Mouse (Mus musculus) CH12.LX (cell line): ENCODE measurements around the gene Mettl7a2. TPM values are rescaled to one million over a fixed set of nuclear protein-coding genes. Genes with fewer than 3 reads are reported as not detected.
A peak's percentile ranks its signal among the peaks of the same experiment; 100 is the strongest.
"Not testable (repeated sequence)": the region's sequence is repeated elsewhere in the genome, so short reads cannot be mapped to it uniquely, and the experiment has no call there.

Experiments
- DNase-seq: peaks from one replicate; pipeline ENCODE4 v3.0.0-alpha.2; 2013; ENCODE audit errors: extremely low read depth
- H3K27ac ChIP-seq: 2 replicates; pipeline ENCODE4 v1.5.1; 2012; ENCODE audit warnings: low read depth, mild to moderate bottlenecking, control low read depth, moderate library complexity; ENCODE audit not compliant: insufficient read depth
- H3K27me3 ChIP-seq: replicated peaks from 2 replicates; pipeline ENCODE3; 2012; ENCODE audit warnings: inconsistent platforms
- H3K36me3 ChIP-seq, 2 experiments: replicated peaks in 1 of 2; 2 replicates each; pipeline versions ENCODE3 to v1.6.1; 2012; ENCODE audit warnings: inconsistent platforms in 1 of 2, low read length in 1 of 2, mild to moderate bottlenecking in 1 of 2, mixed read lengths in 1 of 2, moderate library complexity in 1 of 2; ENCODE audit not compliant: control insufficient read depth in 1 of 2, insufficient read depth in 1 of 2
- H3K4me1 ChIP-seq, 2 experiments: 2 replicates each; pipeline ENCODE4 v1.6.1; 2012; ENCODE audit warnings: inconsistent platforms in 1 of 2, moderate library complexity in 1 of 2; ENCODE audit not compliant: insufficient read depth in 2 of 2, control insufficient read depth in 1 of 2
- H3K4me2 ChIP-seq: 2 replicates; pipeline ENCODE4 v1.6.1; 2012; ENCODE audit warnings: low read depth, mild to moderate bottlenecking, control low read depth; ENCODE audit not compliant: poor library complexity, insufficient read depth, severe bottlenecking
- H3K4me3 ChIP-seq, 3 experiments: fragments of 150-350 bp in 1 of 3; sonication (generic) in 1 of 3; replicated peaks in 1 of 3; 2 replicates each; pipeline versions ENCODE3 to v1.5.1; 2011 to 2012; ENCODE audit warnings: low read depth in 2 of 3, low read length in 2 of 3, mild to moderate bottlenecking in 2 of 3, moderate library complexity in 2 of 3, control low read depth in 1 of 3, improper control_type of control experiment in 1 of 3, inconsistent platforms in 1 of 3, mixed read lengths in 1 of 3; ENCODE audit not compliant: poor library complexity in 1 of 3
- H3K79me2 ChIP-seq: replicated peaks from 2 replicates; pipeline ENCODE4 v1.6.1; 2012; ENCODE audit warnings: mild to moderate bottlenecking, moderate library complexity; ENCODE audit not compliant: control insufficient read depth, poor library complexity, insufficient read depth, severe bottlenecking; ENCODE audit errors: extremely low read depth
- H3K9ac ChIP-seq: 2 replicates; pipeline ENCODE4 v1.6.1; 2012; ENCODE audit warnings: low read depth, mild to moderate bottlenecking, control low read depth, moderate library complexity; ENCODE audit not compliant: insufficient read depth
- H3K9me3 ChIP-seq: replicated peaks from 2 replicates; pipeline ENCODE3; 2012; ENCODE audit warnings: low read length, inconsistent platforms, mixed read lengths
- CTCF ChIP-seq, 2 experiments: IDR thresholded peaks in 1 of 2; conservative IDR thresholded peaks in 1 of 2; 2 replicates each; pipeline ENCODE4 v1.5.1; 2011 to 2012; ENCODE audit warnings: low read depth in 2 of 2, low read length in 2 of 2, improper control_type of control experiment in 1 of 2, inconsistent platforms in 1 of 2, mild to moderate bottlenecking in 1 of 2, moderate library complexity in 1 of 2
- ELF1 ChIP-seq: IDR thresholded peaks from 2 replicates; pipeline ENCODE4 v1.6.1; 2014; ENCODE audit warnings: low read depth, mild to moderate bottlenecking, inconsistent platforms, low read length, improper control_type of control experiment
- EP300 ChIP-seq: IDR thresholded peaks from 2 replicates; pipeline ENCODE4 v1.6.1; 2011; ENCODE audit warnings: low read length, improper control_type of control experiment
- GABPA ChIP-seq: IDR thresholded peaks from 2 replicates; pipeline ENCODE4 v1.6.1; 2012; ENCODE audit warnings: low read depth, low read length, improper control_type of control experiment, inconsistent platforms; ENCODE audit not compliant: insufficient replicate concordance
- JUN ChIP-seq: IDR thresholded peaks from 2 replicates; pipeline ENCODE4 v1.6.1; 2011; ENCODE audit warnings: low read depth, mild to moderate bottlenecking, low read length, improper control_type of control experiment, moderate library complexity; ENCODE audit not compliant: insufficient read depth
- JUND ChIP-seq: conservative IDR thresholded peaks from 2 replicates; pipeline ENCODE4 v1.6.1; 2011; ENCODE audit warnings: low read depth, low read length, improper control_type of control experiment
- KAT2A ChIP-seq: IDR thresholded peaks from 2 replicates; pipeline ENCODE4 v1.6.1; 2012; ENCODE audit warnings: low read length, improper control_type of control experiment, inconsistent platforms; ENCODE audit not compliant: insufficient replicate concordance
- MAX ChIP-seq: IDR thresholded peaks from 2 replicates; pipeline ENCODE4 v1.6.1; 2011; ENCODE audit warnings: low read length, improper control_type of control experiment
- MYC ChIP-seq: IDR thresholded peaks from 2 replicates; pipeline ENCODE4 v1.6.1; 2011; ENCODE audit warnings: low read depth, mild to moderate bottlenecking, improper control_type of control experiment, low read length
- NELFE ChIP-seq: IDR thresholded peaks from 2 replicates; pipeline ENCODE4 v1.6.1; 2011; ENCODE audit warnings: low read depth, low read length, improper control_type of control experiment
- NRF1 ChIP-seq: IDR thresholded peaks from 2 replicates; pipeline ENCODE4 v1.6.1; 2014; ENCODE audit warnings: low read depth, mild to moderate bottlenecking, inconsistent platforms, low read length, improper control_type of control experiment, moderate library complexity
- PAX5 ChIP-seq: IDR thresholded peaks from 2 replicates; pipeline ENCODE4 v1.6.1; 2012; ENCODE audit warnings: low read length, inconsistent platforms, mixed read lengths
- POLR2A ChIP-seq: IDR thresholded peaks from 2 replicates; pipeline ENCODE4 v1.6.1; 2011; ENCODE audit warnings: low read depth, mild to moderate bottlenecking, improper control_type of control experiment, low read length
- RAD21 ChIP-seq: IDR thresholded peaks from 2 replicates; pipeline ENCODE4 v1.6.1; 2011; ENCODE audit warnings: low read depth, mild to moderate bottlenecking, low read length, improper control_type of control experiment, moderate library complexity
- SIN3A ChIP-seq: IDR thresholded peaks from 2 replicates; pipeline ENCODE4 v1.6.1; 2012; ENCODE audit warnings: low read length, improper control_type of control experiment, inconsistent platforms
- SMC3 ChIP-seq: IDR thresholded peaks from 2 replicates; pipeline ENCODE4 v1.6.1; 2011; ENCODE audit warnings: low read depth, low read length, improper control_type of control experiment
- TCF12 ChIP-seq: IDR thresholded peaks from 2 replicates; pipeline ENCODE4 v1.6.1; 2014; ENCODE audit warnings: low read depth, mild to moderate bottlenecking, inconsistent platforms, low read length, improper control_type of control experiment
- UBTF ChIP-seq: IDR thresholded peaks from 2 replicates; pipeline ENCODE4 v1.6.1; 2012; ENCODE audit warnings: low read depth, mild to moderate bottlenecking, inconsistent platforms, low read length, improper control_type of control experiment, moderate library complexity
- USF1 ChIP-seq: IDR thresholded peaks from 2 replicates; pipeline ENCODE4 v1.6.1; 2014; ENCODE audit warnings: low read depth, mild to moderate bottlenecking, inconsistent platforms, low read length, improper control_type of control experiment
- USF2 ChIP-seq: conservative IDR thresholded peaks from 2 replicates; pipeline ENCODE4 v1.6.1; 2011; ENCODE audit warnings: low read depth, low read length, improper control_type of control experiment
- ZNF384 ChIP-seq: IDR thresholded peaks from 2 replicates; pipeline ENCODE4 v1.6.1; 2012; ENCODE audit warnings: low read depth, low read length, improper control_type of control experiment, inconsistent platforms
- dilution Hi-C: fragments of 300-500 bp; cut with MboI; formaldehyde crosslinking; loops from 2 replicates; pipeline ENCODE4 v1.14.3; 2020; ENCODE audit warnings: low sequenced_read_pairs; ENCODE audit not compliant: extremely low pct_unique_long_range_greater_than_20kb, extremely low pct_ligation_motif_present
- in situ Hi-C: fragments of 300-500 bp; cut with MboI; formaldehyde crosslinking; loops from 3 replicates; pipeline ENCODE4 v1.14.3; 2019; ENCODE audit warnings: low sequenced_read_pairs, low pct_ligation_motif_present, low pct_unique_long_range_greater_than_20kb, mixed read lengths
- polyA plus RNA-seq: library from polyadenylated mRNA; unstranded; fragments of >175 nt; gene quantifications from 2 replicates; pipeline ENCODE4 v1.2.1, GENCODE M21; 2012; ENCODE audit warnings: low read depth; ENCODE audit not compliant: insufficient read length
- total RNA-seq, 2 experiments: library from RNA; depleted of rRNA; stranded (reverse); fragments of 300-350 nt in 1 of 2; fragments of >200 nt in 1 of 2; gene quantifications; 2 replicates each; pipeline ENCODE4 v1.2.3; 2012 to 2014

The Mettl7a2 gene
- total and polyA plus RNA-seq, 3 experiments: not detected

DNA sequence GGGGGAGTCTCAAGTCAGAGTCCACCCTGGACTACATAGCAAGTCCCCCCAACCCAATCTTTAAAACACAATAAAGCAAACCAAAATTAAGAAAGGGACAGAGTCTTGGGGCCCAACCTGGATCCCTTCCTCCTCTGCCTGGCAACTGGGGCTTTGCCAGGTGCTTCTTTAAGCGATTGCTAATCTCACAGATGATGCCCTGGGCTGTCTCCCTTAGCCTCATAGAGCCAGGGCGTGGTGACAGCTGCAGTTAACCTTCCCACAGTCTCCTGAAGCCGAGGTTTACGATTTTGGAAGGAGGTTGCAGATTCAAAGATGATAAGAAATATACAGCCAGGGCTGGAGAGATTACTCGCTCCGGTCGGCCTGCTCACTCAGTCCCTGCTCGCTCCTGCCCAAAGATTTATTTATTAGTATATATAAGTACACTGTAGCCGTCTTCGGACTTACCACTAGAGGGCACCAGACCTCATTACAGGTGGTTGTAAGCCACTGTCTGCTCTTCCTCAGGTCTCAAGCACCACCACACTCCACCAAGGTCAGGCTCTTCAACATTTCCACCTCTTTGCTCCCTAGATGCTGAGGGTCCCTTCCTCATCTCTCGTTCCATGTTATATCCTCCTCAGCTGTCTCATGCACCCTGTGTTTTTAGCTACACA is 45.4 kb upstream of the Mettl7a2 start:
- H3K79me2 ChIP-seq, H3K27ac ChIP-seq, H3K4me2 ChIP-seq, H3K9ac ChIP-seq, H3K4me3 ChIP-seq, H3K9me3 ChIP-seq, H3K27me3 ChIP-seq, dilution Hi-C loops, H3K36me3 ChIP-seq, in situ Hi-C loops: not testable (repeated sequence)
- peaks cover 0 to 39% of the 10 kb centered on the region in 2 experiments; a peak in 2 of 4 replicates for H3K4me1 ChIP-seq
- peak; percentile 66 for DNase-seq
- TF ChIP-seq CTCF (conservative IDR thresholded peaks at IDR 0.05 in 1 of 2, IDR thresholded peaks at IDR 0.05 in 1 of 2; ENCODE audit: low read depth in 2 of 2, low read length in 2 of 2): peak; percentile 59
- TF ChIP-seq RAD21: peak; percentile 7
- 0 out of 2 replicates have a peak, but pooled peaks have one; percentile 17 for TF ChIP-seq SMC3

GRCm38 (mm10) chr15:100312346-100312745 is 40.7 kb upstream of the Mettl7a2 start:
- H3K79me2 ChIP-seq: no peaks in the 10 kb centered on the region
- H3K4me1 ChIP-seq: peaks cover 0 to 18% of the 10 kb centered on the region in 2 experiments; a peak in 2 of 4 replicates
- no peaks in the 10 kb centered on the region for H3K9me3 ChIP-seq
- H3K27ac ChIP-seq: no peak overlapping the region
- no peak for TF ChIP-seq JUND
- no peak for TF ChIP-seq ZNF384
- no peak for TF ChIP-seq RAD21
- TF ChIP-seq ELF1: no peak
- TF ChIP-seq MAX: no peak
- no peak for TF ChIP-seq CTCF (conservative IDR thresholded peaks at IDR 0.05 in 1 of 2, IDR thresholded peaks at IDR 0.05 in 1 of 2; ENCODE audit: low read depth in 2 of 2, low read length in 2 of 2)
- TF ChIP-seq USF1: no peak
- TF ChIP-seq USF2: no peak
- no peak for TF ChIP-seq EP300
- TF ChIP-seq POLR2A: no peak
- in situ Hi-C loops: no loop called here
- H3K4me3 ChIP-seq: no peak overlapping the region
- H3K36me3 ChIP-seq: peaks cover 0 to 6% of the 10 kb centered on the region in 2 experiments
- H3K4me2 ChIP-seq: no peak overlapping the region
- no peak for DNase-seq
- H3K27me3 ChIP-seq: no peaks in the 10 kb centered on the region
- dilution Hi-C loops: no loop called here
- no peak overlapping the region for H3K9ac ChIP-seq

GRCm38 (mm10) chr15:100314448-100315145 is 38.4 kb upstream of the Mettl7a2 start:
- peaks cover 0 to 6% of the 10 kb centered on the region in 2 experiments for H3K36me3 ChIP-seq
- H3K4me1 ChIP-seq: peaks cover 0 to 11% of the 10 kb centered on the region in 2 experiments; a peak in 2 of 4 replicates
- no peak for DNase-seq
- H3K4me2 ChIP-seq: no peak overlapping the region
- H3K27me3 ChIP-seq: no peaks in the 10 kb centered on the region
- no peaks in the 10 kb centered on the region for H3K79me2 ChIP-seq
- H3K27ac ChIP-seq: no peak overlapping the region
- in situ Hi-C loops: loop anchor here (5.0 kb wide), 1 partner anchor 292 kb away; no protein-coding TSS in a partner anchor
- no peak overlapping the region for H3K9ac ChIP-seq
- H3K4me3 ChIP-seq: no peak overlapping the region
- dilution Hi-C loops: no loop called here
- no peaks in the 10 kb centered on the region for H3K9me3 ChIP-seq
- TF ChIP-seq RAD21: no peak
- no peak for TF ChIP-seq PAX5
- TF ChIP-seq MYC: no peak
- no peak for TF ChIP-seq GABPA
- no peak for TF ChIP-seq ZNF384
- no peak for TF ChIP-seq POLR2A
- TF ChIP-seq SIN3A: no peak
- no peak for TF ChIP-seq NRF1
- TF ChIP-seq TCF12: no peak
- no peak for TF ChIP-seq CTCF (conservative IDR thresholded peaks at IDR 0.05 in 1 of 2, IDR thresholded peaks at IDR 0.05 in 1 of 2; ENCODE audit: low read depth in 2 of 2, low read length in 2 of 2)
- TF ChIP-seq MAX: no peak
- TF ChIP-seq USF1: no peak
- TF ChIP-seq NELFE: no peak
- TF ChIP-seq JUN: no peak
- no peak for TF ChIP-seq KAT2A
- TF ChIP-seq UBTF: no peak
- TF ChIP-seq, all 38 proteins: peak for 0
